Mouse (Mus musculus) G1E (cell line): ENCODE results near the gene Ssmem1.

ENCODE experiments used
- CTCF ChIP-seq: IDR thresholded peaks from 2 replicates; pipeline ENCODE4 v1.5.1; 2012; ENCODE audit warnings: low read depth, low read length, inconsistent platforms, mixed read lengths
- GATA1 ChIP-seq: IDR thresholded peaks from 2 replicates; pipeline ENCODE4 v1.6.1; 2012; ENCODE audit warnings: borderline replicate concordance, low read length, inconsistent platforms, mixed read lengths
- GATA2 ChIP-seq: IDR thresholded peaks from 2 replicates; pipeline ENCODE4 v1.6.1; 2012; ENCODE audit warnings: low read depth, low read length, inconsistent platforms, borderline replicate concordance
- POLR2AphosphoS5 ChIP-seq: IDR thresholded peaks from 2 replicates; pipeline ENCODE4 v1.6.1; 2012; ENCODE audit warnings: low read depth, low read length, inconsistent platforms; ENCODE audit not compliant: insufficient replicate concordance
- TAL1 ChIP-seq: conservative IDR thresholded peaks from 2 replicates; pipeline ENCODE4 v1.6.1; 2012; ENCODE audit warnings: low read depth, low read length, inconsistent platforms, mixed read lengths

GRCm38 (mm10) chr6:30559726-30560125, 50.1 kb downstream of the Ssmem1 start:
- TF ChIP-seq POLR2AphosphoS5 (no peak), CTCF (no peak), GATA1 (no peak), TAL1 (no peak), GATA2 (no peak)
